Mouse (Mus musculus) limb, embryonic 12.5 days (tissue): ENCODE measurements around the gene Slc11a1. TPM values are rescaled to one million over a fixed set of nuclear protein-coding genes. Genes with fewer than 3 reads are reported as not detected.
A peak's percentile ranks its signal among the peaks of the same experiment; 100 is the strongest.
"Not testable (repeated sequence)": the region's sequence is repeated elsewhere in the genome, so short reads cannot be mapped to it uniquely, and the experiment has no call there.

Experiments
- ATAC-seq: fragments of 200-750 bp; cut with Nextera tagmentation; 2 replicates; pipeline ENCODE4 v1.8.0; 2017; ENCODE audit warnings: low read depth, moderate TSS enrichment; ENCODE audit not compliant: insufficient number of reproducible peaks, insufficient read depth, low FRiP score, low TSS enrichment
- H3K27ac ChIP-seq: fragments of 300-500 bp; sonication (generic); 2 replicates; pipeline ENCODE4 v1.5.1; 2016; ENCODE audit warnings: mild to moderate bottlenecking, moderate library complexity
- H3K27me3 ChIP-seq: fragments of 300-500 bp; sonication (generic); 2 replicates; pipeline ENCODE4 v1.6.1; 2016; ENCODE audit warnings: mild to moderate bottlenecking, moderate library complexity
- H3K36me3 ChIP-seq: fragments of 300-500 bp; sonication (generic); 2 replicates; pipeline ENCODE4 v1.6.1; 2016; ENCODE audit warnings: mild to moderate bottlenecking, moderate library complexity
- H3K4me1 ChIP-seq: fragments of 300-500 bp; sonication (generic); replicated peaks from 2 replicates; pipeline ENCODE4 v1.6.1; 2016
- H3K4me2 ChIP-seq: fragments of 300-500 bp; sonication (generic); 2 replicates; pipeline ENCODE4 v1.6.1; 2016; ENCODE audit warnings: mild to moderate bottlenecking, moderate library complexity
- H3K4me3 ChIP-seq: fragments of 300-500 bp; sonication (generic); replicated peaks from 2 replicates; pipeline ENCODE4 v1.5.1; 2016; ENCODE audit warnings: mild to moderate bottlenecking
- H3K9ac ChIP-seq: fragments of 300-500 bp; sonication (generic); replicated peaks from 2 replicates; pipeline ENCODE4 v1.6.1; 2016; ENCODE audit warnings: mild to moderate bottlenecking, moderate library complexity
- H3K9me3 ChIP-seq: fragments of 300-500 bp; sonication (generic); 2 replicates; pipeline ENCODE4 v1.6.1; 2016; ENCODE audit warnings: mild to moderate bottlenecking, moderate library complexity
- WGBS: fragments of 180-500 bp; shearing (Covaris S2); methylation state at CpG from one replicate; pipeline ENCODE4 v1.1.7; 2016; 5-methylcytosine and 5-hydroxymethylcytosine counted together
- polyA plus RNA-seq: library from polyadenylated mRNA; unstranded; fragments of >200 nt; fragmentation: Nextera tagmentation; extraction: Ambion mirVana; gene quantifications from 2 replicates; pipeline ENCODE4 v1.2.1, GENCODE M21; 2016

Slc11a1 gene
- polyA plus RNA-seq, 1 experiment from 2014 or later: 0.85 TPM

DNA sequence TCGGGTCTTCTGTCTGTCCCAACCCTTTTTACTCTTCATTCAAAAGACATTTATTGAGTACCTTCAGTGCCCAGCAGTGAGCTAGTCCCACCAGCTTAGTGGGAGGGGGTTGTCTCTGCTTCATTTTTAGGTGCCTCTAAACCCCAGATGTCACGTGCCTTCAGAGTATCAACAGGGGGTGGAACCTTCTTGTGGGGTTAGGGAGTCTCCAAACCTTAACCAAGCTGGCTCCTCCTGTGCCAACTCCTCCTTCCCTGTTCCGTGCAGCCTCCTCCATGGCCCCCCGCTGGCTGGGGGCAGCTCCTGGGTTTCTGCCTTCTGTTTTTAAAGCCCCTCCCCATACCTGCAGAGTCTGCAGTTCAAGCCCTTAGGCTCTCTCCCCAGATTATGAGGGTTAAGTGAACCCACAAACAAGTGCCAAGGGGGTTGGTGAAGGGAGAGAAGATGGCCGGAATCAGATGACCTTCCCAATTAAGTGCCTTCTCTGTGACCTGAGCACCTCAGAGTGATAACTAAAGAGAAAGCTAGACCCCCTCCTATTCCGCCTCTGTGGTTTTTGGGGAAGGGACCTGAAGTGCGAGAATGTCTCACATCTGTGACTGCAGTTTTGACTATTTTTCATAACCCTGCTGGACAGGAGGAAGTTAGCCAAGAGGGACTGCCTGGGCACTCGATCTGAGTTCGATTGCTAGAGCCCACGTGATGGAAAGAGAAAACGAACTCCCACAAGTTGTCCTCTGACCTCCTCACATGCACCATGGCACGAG, 21.6 kb downstream of the Slc11a1 start:
- ATAC-seq: not testable (repeated sequence)
- peak overlapping the region; percentile 89 for H3K27ac ChIP-seq
- H3K4me1 ChIP-seq: peaks cover 23% of the 10 kb centered on the region

DNA sequence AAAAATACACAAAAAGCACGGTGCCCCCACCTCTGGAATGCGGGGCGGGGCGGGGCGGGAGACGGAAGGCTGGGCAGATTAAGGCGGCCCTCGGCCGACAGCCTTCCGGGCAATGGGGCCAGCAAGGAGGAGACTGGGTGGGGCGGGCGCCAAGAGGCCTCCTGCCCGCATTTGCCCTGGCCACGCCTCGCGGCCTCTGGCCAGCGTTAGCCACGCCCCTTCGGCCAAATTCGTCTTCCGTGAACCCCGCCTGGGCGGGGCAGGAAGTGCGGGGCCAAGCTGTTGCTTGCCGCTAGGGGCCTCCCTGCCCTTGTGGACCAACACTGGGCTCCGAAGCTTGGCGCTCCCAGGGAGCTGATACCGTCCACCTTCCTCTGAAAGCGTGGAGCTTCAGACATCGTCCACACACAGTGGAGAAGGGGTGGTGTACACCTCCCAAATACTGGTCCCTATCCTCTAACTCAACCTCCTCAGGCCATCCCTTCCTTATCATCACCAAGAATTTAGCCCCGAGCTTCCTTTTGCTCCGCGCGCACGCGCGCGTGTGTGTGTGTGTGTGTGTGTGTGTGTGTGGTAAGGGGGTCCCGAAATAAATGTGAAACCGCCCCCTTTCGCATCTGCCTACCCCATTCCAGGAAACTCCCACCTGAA, 22.4 kb downstream of the Slc11a1 start:
- peaks cover 23% of the 10 kb centered on the region for H3K4me1 ChIP-seq
- peaks cover 29% of the 10 kb centered on the region for H3K36me3 ChIP-seq
- H3K27me3 ChIP-seq: no peaks in the 10 kb centered on the region
- ATAC-seq: peak; percentile 88
- peak overlapping the region; percentile 61 for H3K9ac ChIP-seq
- peak overlapping the region; percentile 42 for H3K4me3 ChIP-seq
- H3K27ac ChIP-seq: peak overlapping the region; percentile 89
- under 1% methylated on average over 41 of the region's 41 CpGs for WGBS
- no peaks in the 10 kb centered on the region for H3K9me3 ChIP-seq
- H3K4me2 ChIP-seq: peak overlapping the region; percentile 82

More for the DNA sequence above, 21.6 kb downstream of the Slc11a1 start:
- not testable (repeated sequence) for H3K27me3 ChIP-seq, H3K9me3 ChIP-seq
- peaks cover 29% of the 10 kb centered on the region for H3K36me3 ChIP-seq
- peak overlapping the region; percentile 82 for H3K4me2 ChIP-seq
- H3K4me3 ChIP-seq: peak overlapping the region; percentile 42
- WGBS: 10% methylated on average over 12 of the region's 12 CpGs
- H3K9ac ChIP-seq: peak overlapping the region; percentile 61

DNA sequence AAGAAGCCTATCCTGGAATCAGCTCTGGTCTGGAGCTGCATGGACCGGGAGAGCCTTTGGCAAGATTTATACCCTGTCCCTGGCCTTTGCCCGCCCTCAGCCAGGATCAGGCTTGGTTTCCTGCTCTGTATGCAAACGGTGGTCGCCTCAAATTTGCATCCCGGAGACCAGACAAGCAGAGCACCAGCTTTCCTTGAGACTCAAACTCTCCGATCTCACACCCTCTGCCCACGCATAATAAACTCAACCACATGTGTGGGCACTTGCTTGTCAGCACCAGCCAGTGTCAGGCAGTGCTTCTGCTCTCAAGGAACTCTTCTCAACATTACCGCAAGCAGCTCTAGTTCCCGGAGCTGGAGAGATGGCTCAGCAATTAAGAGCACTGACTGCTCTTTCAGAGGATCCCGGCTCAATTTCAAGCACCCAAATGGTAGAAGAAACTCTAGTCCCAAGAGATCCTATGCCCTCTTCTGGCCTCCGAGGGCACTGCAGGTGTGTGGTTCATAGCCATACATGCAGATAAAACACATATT, 23.0 kb downstream of the Slc11a1 start:
- Histone ChIP-seq H3K9me3 (no peaks in the 10 kb centered on the region), H3K27ac (peak overlapping the region; percentile 89), H3K27me3 (no peaks in the 10 kb centered on the region), H3K4me1 (peaks cover 18% of the 10 kb centered on the region), H3K36me3 (peaks cover 29% of the 10 kb centered on the region), H3K9ac (peak overlapping the region; percentile 61), H3K4me2 (peak overlapping the region; percentile 82), H3K4me3 (peak overlapping the region; percentile 42)
- WGBS: 3% methylated on average over 11 of the region's 11 CpGs
- 0 out of 2 replicates have a peak, but pooled peaks have one; percentile 13 for ATAC-seq

DNA sequence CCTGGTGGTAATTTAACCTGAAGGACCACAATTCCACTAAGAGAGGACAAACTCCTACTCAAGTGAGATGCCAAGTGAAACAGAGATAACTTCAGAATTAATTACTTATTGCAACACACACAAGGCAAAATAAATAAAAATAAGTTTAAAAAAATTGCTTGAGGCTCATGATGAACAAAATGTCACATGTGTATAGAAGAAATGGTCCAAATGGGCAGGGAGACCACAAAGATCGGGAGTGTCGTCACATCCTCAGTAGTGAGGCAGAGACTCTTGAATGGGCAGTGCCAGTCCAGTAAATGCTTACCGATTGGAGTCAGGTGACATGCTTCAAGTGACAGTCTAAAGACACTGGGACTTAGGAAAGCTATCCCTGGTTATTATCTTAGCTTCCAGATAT, 25.5 kb downstream of the Slc11a1 start:
- Histone ChIP-seq H3K9me3 (no peaks in the 10 kb centered on the region), H3K4me3 (no peak overlapping the region)
- 81% methylated on average over 3 of the region's 3 CpGs for WGBS

DNA sequence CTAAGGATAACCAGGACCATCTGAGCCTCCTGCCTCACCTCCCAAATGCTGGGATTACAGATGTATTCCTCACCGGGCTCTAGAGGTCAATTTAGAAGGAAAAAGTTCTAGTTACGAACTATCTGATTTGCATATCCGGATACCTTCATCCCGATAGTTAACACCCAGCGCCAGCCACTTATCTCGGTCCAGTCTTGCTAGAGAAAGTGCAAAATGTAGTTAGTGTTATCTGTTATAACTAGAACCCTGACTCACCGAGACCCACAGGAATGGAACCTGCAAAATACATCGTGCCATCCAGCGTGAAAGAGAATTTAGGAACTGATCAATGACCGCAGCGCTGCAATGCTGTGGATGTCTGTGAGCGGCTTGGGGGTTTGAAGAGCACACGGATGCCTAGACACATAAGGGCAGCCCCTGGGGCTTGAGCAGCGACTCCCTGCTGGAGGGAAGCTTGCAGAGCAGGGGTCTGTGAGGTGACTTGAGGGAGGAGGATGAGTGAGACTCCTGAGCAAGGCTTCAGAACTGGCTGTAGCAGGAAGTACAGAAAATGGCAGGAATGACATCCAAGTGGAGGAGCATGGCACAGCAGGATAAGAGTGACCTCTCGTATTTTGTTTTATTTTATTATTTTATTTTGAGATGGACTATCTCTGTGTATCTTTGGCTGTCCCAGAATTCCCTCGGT, 26.2 kb downstream of the Slc11a1 start:
- Histone ChIP-seq H3K27me3 (no peaks in the 10 kb centered on the region), H3K4me1 (peaks cover 10% of the 10 kb centered on the region; the same call in 1 of the 2 replicates), H3K4me3 (no peak overlapping the region), H3K9me3 (no peaks in the 10 kb centered on the region), H3K36me3 (no peaks in the 10 kb centered on the region), H3K27ac (no peak overlapping the region), H3K9ac (no peak overlapping the region), H3K4me2 (no peak overlapping the region)
- ATAC-seq: no peak
- WGBS: 53% methylated on average over 16 of the region's 16 CpGs

More for the DNA sequence above, 25.5 kb downstream of the Slc11a1 start:
- H3K27ac ChIP-seq: no peak overlapping the region
- H3K4me1 ChIP-seq: peaks cover 10% of the 10 kb centered on the region; the same call in 1 of the 2 replicates
- no peak overlapping the region for H3K4me2 ChIP-seq
- no peak overlapping the region for H3K9ac ChIP-seq
- H3K36me3 ChIP-seq: peaks cover 3% of the 10 kb centered on the region; the same call in 1 of the 2 replicates
- no peaks in the 10 kb centered on the region for H3K27me3 ChIP-seq
- no peak for ATAC-seq

DNA sequence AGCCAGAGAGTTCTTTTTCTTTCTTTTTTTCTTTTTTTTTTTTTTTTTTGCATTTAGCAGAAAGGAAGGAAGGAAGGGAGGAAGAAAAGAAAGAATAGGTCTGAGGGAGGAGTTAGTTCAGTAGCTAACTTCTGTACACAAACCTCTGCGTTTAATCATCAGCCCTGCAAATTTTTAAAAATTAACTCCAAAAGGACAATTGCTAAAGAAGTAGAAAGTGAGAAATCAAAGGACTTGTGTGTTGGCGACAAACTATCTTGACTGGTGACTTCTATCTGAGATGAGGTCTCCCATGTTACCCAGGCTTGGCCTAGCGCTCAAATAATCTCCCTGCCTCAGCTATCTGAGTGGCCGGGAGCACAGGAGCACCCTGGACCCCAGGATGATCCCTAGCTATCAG, 29.2 kb downstream of the Slc11a1 start:
- H3K4me1 ChIP-seq: peaks cover 10% of the 10 kb centered on the region
- no peak overlapping the region for H3K9ac ChIP-seq
- H3K27me3 ChIP-seq: 0 out of 2 replicates have a peak, but pooled peaks cover 3% of the 10 kb centered on the region
- no peak overlapping the region for H3K27ac ChIP-seq
- H3K4me2 ChIP-seq: no peak overlapping the region
- ATAC-seq: no peak
- H3K4me3 ChIP-seq: no peak overlapping the region
- H3K9me3 ChIP-seq: no peaks in the 10 kb centered on the region
- 87% methylated on average over 4 of the region's 4 CpGs for WGBS
- H3K36me3 ChIP-seq: no peaks in the 10 kb centered on the region

DNA sequence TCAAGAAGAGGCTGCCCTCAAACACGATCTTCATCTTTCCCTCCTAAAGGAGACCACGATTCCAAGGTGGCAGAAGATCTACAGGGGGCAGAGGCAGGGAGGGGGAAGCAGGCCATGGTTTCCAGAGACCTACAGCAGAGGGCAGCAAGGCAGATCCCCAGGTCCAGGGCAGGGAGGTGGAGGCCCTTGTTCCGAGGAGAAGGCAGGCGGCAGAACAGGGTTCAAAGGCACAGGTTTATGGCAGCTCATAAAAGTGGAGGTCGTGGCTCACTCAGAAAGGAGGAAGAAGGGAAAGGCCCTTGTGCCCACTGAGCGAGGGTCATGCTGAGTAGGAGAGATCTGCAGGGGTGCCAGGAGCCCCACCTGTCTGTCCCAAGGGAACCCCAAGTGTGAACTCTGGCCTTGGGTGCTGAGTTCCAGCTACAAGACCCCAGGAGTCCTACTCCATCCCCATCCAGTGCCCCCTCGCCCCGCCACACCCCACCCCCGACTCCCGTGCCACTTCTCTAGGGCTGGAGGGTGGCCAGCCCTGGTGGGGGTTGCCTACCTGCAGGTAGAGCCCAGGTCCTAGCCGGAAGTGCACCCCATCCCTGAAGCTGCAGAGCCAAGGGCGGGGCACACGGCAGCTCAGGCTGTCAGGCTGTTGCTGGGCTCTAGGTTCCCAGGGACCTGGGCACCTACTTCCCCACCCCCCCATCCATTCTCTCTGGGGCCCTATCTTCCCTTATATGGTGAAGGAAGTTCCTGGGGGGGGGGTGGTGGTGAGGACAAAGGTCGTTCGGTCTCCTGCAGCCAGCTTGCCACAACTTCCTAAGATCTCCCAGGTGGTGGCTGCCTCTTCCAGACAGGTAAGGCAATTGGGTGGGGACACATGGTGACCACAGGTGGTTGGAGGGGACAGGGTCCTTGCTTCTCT, 33.9 kb downstream of the Slc11a1 start, which contains the start of gene Vil1:
Vil1 (plus strand) TSS at position 788 of the 916 bp plus-strand sequence.
- H3K9ac ChIP-seq: no peak within 1 kb of the TSS
- no peak within 1 kb of the TSS for H3K27ac ChIP-seq
- H3K36me3 ChIP-seq: no peaks in the 10 kb centered on the region
- WGBS: 33% methylated on average over 15 of the region's 15 CpGs
- 0 out of 2 replicates have a peak, but pooled peaks have one; percentile 29 for ATAC-seq
- H3K9me3 ChIP-seq: no peaks in the 10 kb centered on the region
- H3K4me2 ChIP-seq: no peak within 1 kb of the TSS
- no peak within 1 kb of the TSS for H3K4me3 ChIP-seq
- 0 out of 2 replicates have a peak, but pooled peaks cover 5% of the 10 kb centered on the region for H3K27me3 ChIP-seq
- H3K4me1 ChIP-seq: peaks cover 11% of the 10 kb centered on the region

DNA sequence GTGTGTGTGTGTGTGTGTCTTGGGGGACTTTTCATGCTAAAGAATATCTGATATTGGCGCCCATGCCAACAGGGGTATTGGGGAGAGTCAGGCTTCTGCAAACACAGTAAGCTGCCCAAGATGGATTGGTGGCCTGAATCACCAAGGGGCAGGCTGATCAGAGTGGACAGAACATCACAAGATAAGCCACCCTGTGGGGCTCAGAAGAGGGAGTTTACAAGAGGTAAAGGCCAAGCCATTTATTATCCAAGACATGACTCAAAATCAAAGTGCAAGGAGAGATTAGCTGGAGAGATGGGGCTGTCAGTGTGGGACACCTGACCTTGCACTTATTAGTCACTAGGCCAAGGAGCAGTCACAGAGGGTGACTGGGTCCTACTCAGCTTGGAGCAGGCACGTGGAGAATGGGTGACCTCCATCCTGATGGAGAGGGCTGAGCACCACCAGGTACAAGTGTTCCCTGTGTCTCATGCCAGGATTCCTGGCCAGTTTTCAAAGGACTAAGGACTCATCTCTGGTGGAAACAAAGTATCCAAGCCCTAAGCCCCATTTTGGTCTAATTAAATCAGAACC, 36.8 kb downstream of the Slc11a1 start:
- H3K4me2 ChIP-seq: no peak overlapping the region
- no peaks in the 10 kb centered on the region for H3K36me3 ChIP-seq
- 0 out of 2 replicates have a peak, but pooled peaks cover 5% of the 10 kb centered on the region for H3K27me3 ChIP-seq
- WGBS: 46% methylated on average over 2 of the region's 2 CpGs
- no peak overlapping the region for H3K4me3 ChIP-seq
- H3K9ac ChIP-seq: no peak overlapping the region
- no peak overlapping the region for H3K27ac ChIP-seq
- no peaks in the 10 kb centered on the region for H3K9me3 ChIP-seq
- ATAC-seq: no peak
- H3K4me1 ChIP-seq: peaks cover 11% of the 10 kb centered on the region

DNA sequence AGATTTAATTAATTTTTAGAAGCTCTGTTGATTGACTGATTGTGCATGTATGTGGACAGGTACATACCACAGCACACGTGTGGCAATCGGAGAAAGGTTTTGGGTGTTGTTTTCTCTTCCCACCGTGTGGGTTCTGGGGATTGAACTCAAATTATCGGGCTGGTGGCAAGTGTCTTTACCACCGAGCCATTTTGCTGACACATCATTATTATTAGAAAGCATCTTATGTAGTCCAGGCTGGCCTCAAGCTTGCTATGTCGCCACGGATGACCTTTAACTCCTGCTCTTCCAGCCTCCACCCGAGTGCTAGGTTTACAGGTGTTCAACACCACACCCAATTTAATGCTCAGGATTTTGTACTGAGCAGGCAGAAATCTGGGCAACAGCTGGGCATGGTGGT, 37.7 kb downstream of the Slc11a1 start:
- peaks cover 11% of the 10 kb centered on the region for H3K4me1 ChIP-seq
- no peaks in the 10 kb centered on the region for H3K36me3 ChIP-seq
- no peak overlapping the region for H3K27ac ChIP-seq
- no peaks in the 10 kb centered on the region for H3K9me3 ChIP-seq
- ATAC-seq: no peak
- WGBS: 83% methylated on average over 8 of the region's 8 CpGs
- no peak overlapping the region for H3K4me3 ChIP-seq
- 0 out of 2 replicates have a peak, but pooled peaks cover 5% of the 10 kb centered on the region for H3K27me3 ChIP-seq
- H3K9ac ChIP-seq: no peak overlapping the region
- no peak overlapping the region for H3K4me2 ChIP-seq

DNA sequence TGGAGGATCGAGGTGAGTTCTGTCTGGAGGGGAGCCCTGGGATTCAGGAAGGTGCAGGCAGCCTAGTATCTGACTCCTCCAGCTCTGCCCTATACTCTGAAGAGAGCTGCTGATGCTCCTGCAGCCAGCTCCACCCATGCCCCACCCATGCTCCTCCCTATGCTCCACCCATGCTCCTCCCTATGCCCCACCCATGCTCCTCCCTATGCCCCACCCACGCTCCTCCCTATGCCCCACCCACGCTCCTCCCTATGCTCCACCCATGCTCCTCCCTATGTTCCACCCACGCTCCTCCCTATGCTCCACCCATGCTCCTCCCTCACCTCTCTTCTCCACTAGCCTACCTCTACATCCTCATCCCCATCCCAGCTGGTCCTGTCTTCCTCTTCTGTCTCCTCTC, 40.1 kb downstream of the Slc11a1 start:
- no peak for ATAC-seq
- Histone ChIP-seq H3K36me3 (no peaks in the 10 kb centered on the region), H3K4me3 (no peak overlapping the region), H3K27me3 (no peaks in the 10 kb centered on the region), H3K27ac (no peak overlapping the region), H3K9me3 (no peaks in the 10 kb centered on the region), H3K4me2 (no peak overlapping the region), H3K4me1 (no peaks in the 10 kb centered on the region), H3K9ac (no peak overlapping the region)
- WGBS: 47% methylated on average over 4 of the region's 4 CpGs
